Mouse (Mus musculus) limb, embryonic 11.5 days (tissue): Measurements from ENCODE around the gene Ubtd1. TPM values are rescaled to one million over a fixed set of nuclear protein-coding genes. Genes with fewer than 3 reads are reported as not detected.

Experiments
- ATAC-seq: fragments of 200-750 bp; cut with Nextera tagmentation; 2 replicates; pipeline ENCODE4 v1.8.0; 2017; ENCODE audit warnings: low read depth; ENCODE audit not compliant: insufficient number of reproducible peaks, low FRiP score, low TSS enrichment
- DNase-seq: peaks from one replicate; pipeline ENCODE4 v3.0.0-alpha.2; 2015; ENCODE audit warnings: low spot score
- H3K27ac ChIP-seq: fragments of 300-500 bp; sonication (generic); replicated peaks from 2 replicates; pipeline ENCODE4 v1.5.1; 2014; ENCODE audit warnings: low read depth, mild to moderate bottlenecking, low read length
- H3K27me3 ChIP-seq: fragments of 300-500 bp; sonication (generic); 2 replicates; pipeline ENCODE4 v1.6.1; 2014; ENCODE audit warnings: mild to moderate bottlenecking, low read length, mixed read lengths; ENCODE audit not compliant: control insufficient read depth, insufficient read depth
- H3K36me3 ChIP-seq: fragments of 300-500 bp; sonication (generic); 2 replicates; pipeline ENCODE4 v1.6.1; 2014; ENCODE audit warnings: mild to moderate bottlenecking, low read length, moderate library complexity, mixed read lengths; ENCODE audit not compliant: control insufficient read depth, insufficient read depth
- H3K4me1 ChIP-seq: fragments of 300-500 bp; sonication (generic); 2 replicates; pipeline ENCODE4 v1.6.1; 2014; ENCODE audit warnings: low read length, mixed read lengths; ENCODE audit not compliant: control insufficient read depth, insufficient read depth
- H3K4me2 ChIP-seq: fragments of 300-500 bp; sonication (generic); 2 replicates; pipeline ENCODE4 v1.6.1; 2014; ENCODE audit warnings: low read depth, mild to moderate bottlenecking, moderate library complexity; ENCODE audit not compliant: severe bottlenecking
- H3K4me3 ChIP-seq: fragments of 300-500 bp; sonication (generic); 2 replicates; pipeline ENCODE4 v1.5.1; 2014; ENCODE audit warnings: low read depth, low read length
- H3K9ac ChIP-seq: fragments of 300-500 bp; sonication (generic); 2 replicates; pipeline ENCODE4 v1.6.1; 2014; ENCODE audit warnings: mild to moderate bottlenecking, low read length
- H3K9me3 ChIP-seq: fragments of 300-500 bp; sonication (generic); 2 replicates; pipeline ENCODE4 v1.6.1; 2016; ENCODE audit warnings: low read length; ENCODE audit not compliant: control insufficient read depth
- WGBS: fragments of 180-500 bp; shearing (Covaris S2); extraction: QIAGEN DNeasy Blood & Tissue Kit; methylation state at CpG from one replicate; pipeline ENCODE4 v1.1.7; 2014; 5-methylcytosine and 5-hydroxymethylcytosine counted together
- polyA plus RNA-seq: library from polyadenylated mRNA; unstranded; fragments of >200 nt; fragmentation: Nextera tagmentation; extraction: Ambion mirVana; gene quantifications from 2 replicates; pipeline ENCODE4 v1.2.1, GENCODE M21; 2014

Ubtd1 gene
- polyA plus RNA-seq, 1 experiment from 2014 or later: 10.1 TPM

DNA sequence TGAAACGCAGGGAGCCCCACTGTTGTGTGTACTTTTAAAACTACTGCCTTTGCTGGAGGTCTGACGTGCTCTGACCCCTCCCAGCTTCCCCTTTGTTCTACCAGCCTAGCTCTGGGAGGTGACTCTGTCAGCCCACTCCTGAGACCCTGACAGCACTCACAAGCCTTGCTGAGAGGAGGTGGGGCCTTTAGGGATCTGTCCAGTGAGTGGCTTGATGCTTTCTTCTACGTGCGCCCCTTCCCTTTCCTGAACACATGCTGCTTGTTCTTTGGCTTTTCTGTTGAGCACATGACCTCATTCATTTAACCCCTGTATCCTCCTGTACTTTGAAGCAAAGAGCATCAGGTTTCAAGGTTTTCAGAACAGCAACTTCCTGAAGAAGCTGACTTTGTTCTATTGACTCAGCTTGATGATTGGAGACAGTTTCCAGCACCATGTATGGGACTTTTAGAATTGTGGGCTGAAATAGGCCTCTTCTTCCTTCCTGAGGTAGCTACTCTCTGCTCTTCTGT, 37.5 kb downstream of the Ubtd1 start:
- ATAC-seq (no peak), DNase-seq (no peak)
- Histone ChIP-seq H3K4me1 (peaks cover 10% of the 10 kb centered on the region), H3K27me3 (no peaks in the 10 kb centered on the region), H3K9me3 (no peaks in the 10 kb centered on the region), H3K27ac (no peak overlapping the region; the same call in 1 of the 2 replicates), H3K9ac (no peak overlapping the region), H3K4me2 (no peak overlapping the region), H3K36me3 (0 out of 2 replicates have a peak, but pooled peaks cover 3% of the 10 kb centered on the region), H3K4me3 (no peak overlapping the region)
- 26% methylated on average over 4 of the region's 4 CpGs for WGBS

DNA sequence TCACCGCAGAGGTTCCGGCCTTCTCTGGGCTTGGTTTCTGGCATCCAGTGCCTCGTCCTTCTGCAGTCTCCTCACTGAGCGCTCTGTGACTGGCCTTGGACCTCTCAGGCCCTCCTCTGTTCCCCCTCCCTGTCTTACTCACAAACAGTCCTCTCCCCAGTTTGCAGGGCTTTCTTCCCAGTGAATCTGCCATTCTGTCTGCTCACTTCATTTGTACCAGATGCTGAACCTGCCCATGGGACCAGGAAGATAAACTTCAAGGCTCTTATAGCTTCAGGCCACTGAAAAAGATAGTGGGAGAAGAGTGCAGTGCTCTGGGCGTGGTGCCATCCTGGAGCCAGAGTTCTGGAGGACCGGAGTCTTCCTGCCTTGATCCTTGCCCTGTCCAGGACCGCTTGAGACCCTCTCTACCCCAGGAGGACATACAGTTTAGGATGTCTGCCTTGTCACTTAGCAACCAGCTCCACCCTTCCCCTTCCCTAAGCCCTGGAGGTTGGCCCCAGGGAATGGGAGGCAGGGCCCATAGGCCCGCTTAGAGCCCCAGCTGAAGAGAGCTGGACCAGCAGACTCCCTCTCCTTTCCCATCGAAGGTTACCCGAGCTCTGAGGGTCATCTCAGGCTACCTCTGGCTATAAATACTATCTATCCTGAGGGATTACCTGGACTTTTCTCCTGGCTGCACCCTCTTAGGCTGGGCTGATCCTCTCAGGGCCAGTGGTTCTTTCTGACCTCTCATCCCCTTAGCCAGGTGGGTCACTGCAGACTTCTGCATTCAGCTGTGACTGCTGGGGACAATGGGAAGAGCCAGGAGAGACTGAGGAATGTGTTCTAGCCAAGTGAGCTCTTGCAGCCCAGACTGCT, 40.3 kb downstream of the Ubtd1 start:
- peaks cover 7% of the 10 kb centered on the region for H3K4me1 ChIP-seq
- H3K27ac ChIP-seq: no peak overlapping the region
- no peaks in the 10 kb centered on the region for H3K27me3 ChIP-seq
- H3K4me3 ChIP-seq: no peak overlapping the region
- no peaks in the 10 kb centered on the region for H3K9me3 ChIP-seq
- 83% methylated on average over 10 of the region's 10 CpGs for WGBS
- 0 out of 2 replicates have a peak, but pooled peaks cover 3% of the 10 kb centered on the region for H3K36me3 ChIP-seq
- ATAC-seq (no peak), DNase-seq (no peak)
- no peak overlapping the region for H3K4me2 ChIP-seq
- H3K9ac ChIP-seq: no peak overlapping the region

DNA sequence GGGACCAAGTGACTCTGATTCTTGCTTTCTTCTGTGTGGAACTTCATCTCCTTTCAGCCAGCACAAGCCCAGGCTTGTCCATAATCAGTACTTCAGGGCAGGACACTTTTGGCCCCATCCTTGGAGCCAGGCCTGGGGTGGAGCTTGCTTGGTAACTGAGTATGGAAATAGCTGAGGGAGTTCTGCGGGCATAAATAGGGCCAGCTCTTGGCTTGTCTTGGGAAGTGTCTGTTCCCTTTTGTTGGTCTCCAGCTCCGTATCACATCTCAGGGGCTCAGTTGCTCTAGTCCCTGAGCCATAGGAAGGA, 40.9 kb downstream of the Ubtd1 start:
- H3K27me3 ChIP-seq: no peaks in the 10 kb centered on the region
- H3K36me3 ChIP-seq: 0 out of 2 replicates have a peak, but pooled peaks cover 3% of the 10 kb centered on the region
- no peak overlapping the region for H3K4me3 ChIP-seq
- no peak for ATAC-seq
- no peak overlapping the region for H3K27ac ChIP-seq
- peaks cover 3% of the 10 kb centered on the region; the same call in 1 of the 2 replicates for H3K4me1 ChIP-seq
- no peak overlapping the region for H3K9ac ChIP-seq
- 83% methylated on average over 2 of the region's 2 CpGs for WGBS
- DNase-seq: no peak
- no peaks in the 10 kb centered on the region for H3K9me3 ChIP-seq
- no peak overlapping the region for H3K4me2 ChIP-seq

DNA sequence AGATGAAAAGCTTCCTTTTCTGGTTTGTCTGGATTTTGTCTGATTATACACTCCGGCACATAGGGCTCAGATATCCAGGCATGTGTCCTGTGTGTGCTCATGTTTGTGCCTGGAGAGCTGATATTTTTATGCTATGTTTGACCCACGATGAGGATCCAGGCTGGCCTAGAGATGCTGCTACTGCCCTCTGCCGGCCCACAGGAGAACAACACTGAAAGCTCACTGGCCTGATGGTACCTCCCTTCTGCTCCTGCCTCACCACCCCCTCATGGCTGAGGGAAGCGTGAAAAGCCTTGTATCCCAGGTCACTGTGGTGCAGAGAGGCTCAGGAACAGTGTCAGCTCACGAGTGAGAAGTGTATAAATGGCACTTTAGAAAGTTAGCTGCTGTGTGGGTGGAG, 44.6 kb downstream of the Ubtd1 start:
- Histone ChIP-seq H3K4me1 (no peaks in the 10 kb centered on the region), H3K27me3 (no peaks in the 10 kb centered on the region), H3K4me3 (no peak overlapping the region), H3K9me3 (no peaks in the 10 kb centered on the region), H3K4me2 (no peak overlapping the region), H3K36me3 (0 out of 2 replicates have a peak, but pooled peaks cover 3% of the 10 kb centered on the region), H3K27ac (no peak overlapping the region), H3K9ac (no peak overlapping the region)
- 6% methylated on average over 5 of the region's 5 CpGs for WGBS
- ATAC-seq (0 out of 2 replicates have a peak, but pooled peaks have one; percentile 9), DNase-seq (peak; percentile 83)

DNA sequence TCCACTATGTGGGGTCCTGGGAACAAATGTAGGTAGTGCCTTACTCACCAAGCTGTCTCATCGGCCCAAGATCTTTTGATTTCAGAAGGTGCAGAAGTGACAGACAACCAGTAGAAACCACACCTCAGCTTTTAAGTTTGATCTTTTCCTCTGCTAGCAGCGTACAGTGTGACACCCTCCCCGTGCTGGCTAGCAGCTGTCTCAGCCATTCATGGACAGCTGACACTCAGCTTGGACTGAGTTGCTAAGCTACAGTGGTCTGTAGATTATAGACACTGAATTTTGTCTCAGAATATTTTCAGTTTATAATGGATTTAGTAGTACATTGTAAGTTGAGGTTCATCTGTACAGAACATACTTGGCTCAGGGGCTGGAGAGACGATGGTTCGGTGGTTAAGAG, 49.5 kb downstream of the Ubtd1 start:
- Histone ChIP-seq H3K27ac (no peak overlapping the region), H3K4me2 (no peak overlapping the region), H3K27me3 (no peaks in the 10 kb centered on the region), H3K36me3 (no peaks in the 10 kb centered on the region), H3K9ac (no peak overlapping the region), H3K9me3 (no peaks in the 10 kb centered on the region), H3K4me1 (peaks cover 12% of the 10 kb centered on the region), H3K4me3 (no peak overlapping the region)
- 78% methylated on average over 5 of the region's 5 CpGs for WGBS
- DNase-seq (no peak), ATAC-seq (no peak)

DNA sequence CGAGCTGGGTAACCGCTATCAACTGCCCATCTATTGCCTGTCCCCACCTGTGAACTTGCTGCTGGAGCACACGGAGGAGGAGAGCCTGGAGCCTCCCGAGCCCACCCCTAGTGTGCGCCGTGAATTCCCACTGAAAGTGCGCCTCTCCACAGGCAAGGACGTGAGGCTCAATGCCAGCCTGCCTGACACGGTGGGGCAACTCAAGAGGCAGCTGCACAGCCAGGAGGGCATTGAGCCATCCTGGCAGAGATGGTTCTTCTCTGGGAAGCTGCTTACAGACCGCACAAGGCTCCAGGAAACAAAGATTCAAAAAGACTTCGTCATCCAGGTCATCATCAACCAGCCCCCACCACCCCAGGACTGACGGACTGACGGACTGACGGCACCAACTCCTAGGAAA, 52.0 kb downstream of the Ubtd1 start:
- 87% methylated on average over 14 of the region's 14 CpGs for WGBS
- Histone ChIP-seq H3K9ac (no peak overlapping the region), H3K4me1 (peaks cover 12% of the 10 kb centered on the region), H3K36me3 (no peaks in the 10 kb centered on the region), H3K27me3 (no peaks in the 10 kb centered on the region), H3K4me2 (no peak overlapping the region), H3K4me3 (no peak overlapping the region), H3K27ac (no peak overlapping the region), H3K9me3 (no peaks in the 10 kb centered on the region)
- DNase-seq (no peak), ATAC-seq (no peak)

DNA sequence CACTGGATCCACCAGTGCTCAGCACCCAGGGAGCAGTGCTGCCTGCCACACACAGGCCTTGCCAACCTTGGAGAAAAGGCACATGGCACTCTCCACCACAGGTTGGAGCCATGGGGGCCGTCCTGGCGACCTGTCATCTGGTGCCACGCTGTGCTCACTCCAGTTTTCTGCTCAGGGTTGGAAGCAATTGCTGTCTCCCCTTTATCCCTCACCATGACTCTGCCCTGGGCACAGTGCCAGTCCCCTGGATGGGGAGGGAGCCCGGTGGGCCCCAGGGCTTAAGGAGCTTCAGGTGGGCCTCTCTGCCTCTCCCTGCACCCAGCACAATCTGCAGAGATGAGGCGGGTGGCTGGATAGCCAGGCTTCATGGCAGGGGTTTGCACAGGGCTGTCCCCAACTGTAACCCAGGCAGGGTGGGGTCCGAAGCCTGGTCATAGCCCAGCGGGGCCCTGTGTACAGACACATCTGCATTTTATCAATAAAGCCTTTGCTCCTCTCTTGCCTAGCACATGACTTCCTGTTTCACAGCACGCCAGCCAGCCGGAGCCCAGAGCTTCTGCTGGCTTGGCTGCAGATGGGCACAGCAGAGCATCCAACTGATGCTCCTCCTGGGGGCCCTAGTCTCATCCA, 52.7 kb downstream of the Ubtd1 start:
- DNase-seq: no peak
- Histone ChIP-seq H3K9ac (peak overlapping the region; percentile 30; the same call in 1 of the 2 replicates), H3K4me2 (no peak overlapping the region)

DNA sequence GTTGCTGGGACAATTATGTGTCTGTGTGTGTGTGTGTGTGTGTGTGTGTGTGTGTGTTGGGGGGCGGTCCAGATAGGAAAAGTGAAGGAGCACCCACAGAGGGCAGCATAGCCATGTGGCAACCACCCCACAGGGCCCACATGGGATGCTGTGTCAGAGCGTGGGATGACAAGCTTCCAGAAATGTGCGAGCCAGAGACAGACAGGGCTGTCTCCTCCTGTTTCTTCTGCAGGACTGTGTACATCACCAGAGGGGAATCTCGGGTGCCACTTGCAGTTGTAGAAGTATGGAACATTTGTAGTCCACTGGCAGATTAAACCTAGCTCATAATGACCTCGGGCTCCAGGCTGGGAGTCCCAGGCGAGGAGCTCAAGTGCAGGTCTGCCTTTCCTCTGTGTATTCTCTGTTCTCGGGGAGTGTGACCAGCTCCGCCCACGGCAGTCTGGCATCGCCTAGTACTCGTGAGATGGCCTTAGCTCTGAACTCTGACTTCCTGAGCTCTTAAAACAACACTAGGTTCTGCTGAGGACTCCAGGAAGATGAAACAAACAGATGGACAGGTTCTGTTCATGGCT, 53.4 kb downstream of the Ubtd1 start:
- H3K4me1 ChIP-seq: peaks cover 12% of the 10 kb centered on the region
- no peak overlapping the region for H3K9ac ChIP-seq
- no peaks in the 10 kb centered on the region for H3K9me3 ChIP-seq
- peaks cover 3% of the 10 kb centered on the region; the same call in 1 of the 2 replicates for H3K27me3 ChIP-seq
- no peak overlapping the region; the same call in 1 of the 2 replicates for H3K27ac ChIP-seq
- 54% methylated on average over 11 of the region's 11 CpGs for WGBS
- ATAC-seq: peak; percentile 19; the same call in 1 of the 2 replicates
- H3K36me3 ChIP-seq: no peaks in the 10 kb centered on the region
- DNase-seq: no peak
- H3K4me3 ChIP-seq: no peak overlapping the region
- no peak overlapping the region for H3K4me2 ChIP-seq

More for the DNA sequence above, 52.7 kb downstream of the Ubtd1 start:
- Histone ChIP-seq H3K27me3 (no peaks in the 10 kb centered on the region), H3K27ac (no peak overlapping the region; the same call in 1 of the 2 replicates), H3K36me3 (no peaks in the 10 kb centered on the region), H3K4me1 (peaks cover 12% of the 10 kb centered on the region), H3K4me3 (no peak overlapping the region), H3K9me3 (no peaks in the 10 kb centered on the region)
- 56% methylated on average over 9 of the region's 9 CpGs for WGBS
- no peak for ATAC-seq
